In genomic region chr15:77969940-77970469, GRCm38 (mm10) we compare ENCODE assay signal across 8 mouse cellular contexts. TPM values are rescaled to one million over a fixed set of nuclear protein-coding genes. Genes with fewer than 3 reads are reported as not detected.
A peak's percentile ranks its signal among the peaks of the same experiment; 100 is the strongest.
DNase-seq lines count a peak whose midpoint lies in the region; ATAC-seq and TF ChIP-seq lines count a peak whose summit lies in the region.

No protein-coding gene starts in this region.

- peak overlapping the region; percentile 96 for H3K27ac ChIP-seq in liver, embryonic 14.5 days

- ATAC-seq in cerebellum, adult (ENCODE audit: insufficient number of reproducible peaks, low FRiP score, low TSS enrichment), result no peak
- no peak; the same call in 1 of the 2 replicates for ATAC-seq in liver, embryonic 14.5 days (ENCODE audit: insufficient read depth)

- H3K9me3 ChIP-seq in erythroblast, embryonic 14.5 days (ENCODE audit: control insufficient read depth, low read length), result no peaks in the 10 kb centered on the region
- no peaks in the 10 kb centered on the region for H3K9me3 ChIP-seq in liver, embryonic 14.5 days (ENCODE audit: control insufficient read depth, low read length)

- no peak for TF ChIP-seq EP300 in liver, embryonic 14.5 days (IDR thresholded peaks at IDR 0.05; ENCODE audit: low read depth)

- H3K4me3 ChIP-seq in erythroblast, embryonic 14.5 days (replicated peaks), result peak overlapping the region; percentile 74
- H3K4me3 ChIP-seq in liver, embryonic 14.5 days (ENCODE audit: insufficient read depth in 1 of 2, low read depth in 2 of 2, low read length in 2 of 2), result peak overlapping the region; percentile 96 to 99

- H3K4me1 ChIP-seq in erythroblast, embryonic 14.5 days (ENCODE audit: control insufficient read depth), result peaks cover 90% of the 10 kb centered on the region
- peaks cover 51 to 61% of the 10 kb centered on the region in 2 experiments for H3K4me1 ChIP-seq in liver, embryonic 14.5 days (replicated peaks; ENCODE audit: control insufficient read depth in 2 of 2, insufficient read depth in 2 of 2, low read length in 1 of 2)

- WGBS in liver, embryonic 14.5 days (ENCODE audit: insufficient replicate concordance), result under 1% methylated on average over 15 of the region's 15 CpGs

- H3K9ac ChIP-seq in liver, embryonic 14.5 days (replicated peaks), result peak overlapping the region; percentile 99

- peak; percentile 59 for DNase-seq in cerebellum, adult 9-10 months
- DNase-seq in 3T3-L1 (ENCODE audit: low read depth, low spot score), result peak; percentile 42
- no peak for DNase-seq in liver, embryonic 14.5 days (ENCODE audit: low read depth in 3 of 3, low spot score in 3 of 3)
- DNase-seq in ovary, adult 18-20 months (ENCODE audit: low spot score), result no peak
- DNase-seq in cerebellum, postnatal 36 days, result no peak
- DNase-seq in gastrocnemius, postnatal 10 days, result no peak

- peak overlapping the region; percentile 92 for H3K4me2 ChIP-seq in liver, embryonic 14.5 days (ENCODE audit: low read depth)

- no peak for TF ChIP-seq CTCF in liver, embryonic 14.5 days (IDR thresholded peaks at IDR 0.05; ENCODE audit: low read depth)

- H3K36me3 ChIP-seq in erythroblast, embryonic 14.5 days (ENCODE audit: control insufficient read depth), result peaks cover 56% of the 10 kb centered on the region
- peaks cover 36% of the 10 kb centered on the region for H3K36me3 ChIP-seq in liver, embryonic 14.5 days (replicated peaks; ENCODE audit: control insufficient read depth, insufficient read depth, low read depth)

- H3K27me3 ChIP-seq in erythroblast, embryonic 14.5 days (ENCODE audit: control insufficient read depth), result no peaks in the 10 kb centered on the region
- H3K27me3 ChIP-seq in liver, embryonic 14.5 days (ENCODE audit: control insufficient read depth, insufficient read depth, low read length), result no peaks in the 10 kb centered on the region

RNA-seq across cellular contexts. Expression of gene Eif3d, which starts 0.6 kb away (rescaled TPM):
- 8.2 and 8.3 TPM in 2 replicates for polyA plus RNA-seq in erythroblast, embryonic 14.5 days (2012)
- polyA plus RNA-seq in liver, embryonic 14.5 days (2012; rRNA removed), result 119 and 143 TPM in 2 replicates
- 129 and 132 TPM in 2 replicates for polyA plus RNA-seq in liver, embryonic 14.5 days (2014; fragmentation: Nextera tagmentation; extraction: Ambion mirVana)
- 10 to 100 TPM; 80.8 to 85.2 TPM for total RNA-seq in gastrocnemius, postnatal 10 days (2021)

RNA-seq across cellular contexts. Expression of gene Foxred2, which starts 13.5 kb away (rescaled TPM):
- 0.04 and 0.06 TPM in 2 replicates for polyA plus RNA-seq in erythroblast, embryonic 14.5 days (2012)
- 1.2 and 1.3 TPM in 2 replicates for polyA plus RNA-seq in liver, embryonic 14.5 days (2012; rRNA removed)
- polyA plus RNA-seq in liver, embryonic 14.5 days (2014; fragmentation: Nextera tagmentation; extraction: Ambion mirVana), result 1.3 and 1.4 TPM in 2 replicates
- total RNA-seq in gastrocnemius, postnatal 10 days (2021), result 1 to 10 TPM; 2.2 to 2.8 TPM

RNA-seq across cellular contexts. Expression of gene Txn2, which starts 41.2 kb away (rescaled TPM):
- polyA plus RNA-seq in erythroblast, embryonic 14.5 days (2012), result 41.7 and 44.1 TPM in 2 replicates
- polyA plus RNA-seq in liver, embryonic 14.5 days (2012; rRNA removed), result 121 and 142 TPM in 2 replicates
- polyA plus RNA-seq in liver, embryonic 14.5 days (2014; fragmentation: Nextera tagmentation; extraction: Ambion mirVana), result 199 and 218 TPM in 2 replicates
- total RNA-seq in gastrocnemius, postnatal 10 days (2021), result 100 to 1,000 TPM; 198 to 232 TPM

Comparison
In these comparisons a context has a peak if more than half of its experiments do, and no peak if none do; other contexts are left out.
1. DNase-seq: peak in cerebellum, adult 9-10 months (single experiment) and 3T3-L1 (single experiment); none in liver, embryonic 14.5 days (0 of 3), ovary, adult 18-20 months (single experiment), cerebellum, postnatal 36 days (0 of 2) and gastrocnemius, postnatal 10 days (single experiment).
2. RNA of gene Eif3d, which starts 0.6 kb away (polyA plus RNA-seq): 119 to 143 TPM in liver, embryonic 14.5 days; 8.2 to 8.3 TPM in erythroblast, embryonic 14.5 days; every median in the first group is over 10 times any median in the second.